Mouse (Mus musculus) thymus, adult 2 months (tissue): ENCODE data around the gene Klf3.
A peak's percentile ranks its signal among the peaks of the same experiment; 100 is the strongest.

ENCODE experiments used
- CTCF ChIP-seq: fragments of 200-500 bp; IDR thresholded peaks from 2 replicates; pipeline ENCODE4 v1.5.1; 2012; ENCODE audit warnings: mild to moderate bottlenecking, control low read depth, low read length, moderate library complexity, borderline replicate concordance; ENCODE audit not compliant: control insufficient read depth, poor library complexity, insufficient read depth; ENCODE audit errors: extremely low read depth
- POLR2A ChIP-seq: fragments of 200-500 bp; IDR thresholded peaks from 2 replicates; pipeline ENCODE4 v1.6.1; 2012; ENCODE audit warnings: mild to moderate bottlenecking, low read length, control low read depth, moderate library complexity; ENCODE audit not compliant: control insufficient read depth, poor library complexity, insufficient read depth; ENCODE audit errors: extremely low read depth

DNA sequence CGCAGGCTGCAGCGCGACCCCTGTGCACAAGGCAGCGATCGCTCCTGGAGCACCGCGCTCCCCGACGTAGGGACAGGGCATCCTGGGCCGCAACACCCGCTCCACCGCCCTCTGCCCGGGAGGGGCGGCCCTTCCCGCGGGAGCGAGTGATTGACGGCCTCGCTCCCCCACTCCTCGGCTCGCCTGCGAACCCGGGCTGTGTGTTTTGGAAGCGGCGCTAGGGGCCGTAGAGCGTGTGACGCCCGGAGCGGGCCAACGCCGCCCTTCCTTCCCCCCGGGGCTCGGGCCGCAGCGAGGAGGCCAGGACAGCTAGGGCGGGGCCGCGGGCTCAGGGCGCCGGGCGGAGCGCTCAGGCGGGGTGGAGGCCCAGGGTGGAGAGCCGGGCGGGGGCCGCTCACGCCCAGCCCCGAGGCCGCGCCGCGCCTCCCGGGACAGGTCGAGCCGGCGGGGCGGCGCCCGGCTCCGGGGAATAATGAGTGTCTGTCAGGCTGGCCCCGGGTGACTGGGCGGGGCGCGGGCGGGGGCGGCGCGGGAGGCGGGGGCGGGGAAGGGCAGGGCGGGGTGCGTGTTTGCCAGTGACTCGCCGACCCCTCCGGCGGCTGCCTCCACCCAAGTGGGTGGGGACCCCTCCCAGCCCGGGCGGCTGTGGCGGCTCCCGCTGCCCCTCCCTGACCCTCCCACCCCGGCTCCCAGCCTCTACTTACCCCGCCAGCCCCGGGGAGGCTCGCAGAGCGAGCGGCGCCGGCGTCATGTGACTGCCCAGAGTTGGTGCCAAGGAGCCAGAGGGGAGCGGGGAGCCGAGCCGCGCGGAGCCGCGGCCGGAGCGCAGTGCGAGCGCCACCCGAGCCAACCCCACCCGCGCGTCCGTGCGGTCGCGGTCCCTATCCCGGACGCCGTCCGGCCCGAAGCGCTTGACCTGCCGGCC is at the start of gene Klf3:
- TF ChIP-seq CTCF: peak; percentile 51; the same call in 1 of the 2 replicates
- peak; percentile 84 for TF ChIP-seq POLR2A
